Mouse (Mus musculus) limb, embryonic 14.5 days (tissue): ENCODE data around the gene Krtap4-16. TPM values are rescaled to one million over a fixed set of nuclear protein-coding genes. Genes with fewer than 3 reads are reported as not detected.

ENCODE experiments used
- polyA plus RNA-seq, 2 experiments: library from polyadenylated mRNA; depleted of rRNA in 1 of 2; stranded (reverse) in 1 of 2; unstranded in 1 of 2; fragments of >200 nt; fragmentation: Nextera tagmentation in 1 of 2; extraction: Ambion mirVana in 1 of 2; gene quantifications; 2 replicates each; pipeline versions ENCODE4 v1.2.1 to v1.2.3; 2012 to 2014

Krtap4-16 gene
- polyA plus RNA-seq, 2 experiments: not detected

Other genes with a start within 250 kb of the Krtap4-16 start
Only the 30 nearest of the 38 such genes appear.
- gene Krtap4-7, start 207.5 kb downstream of the Krtap4-16 start, polyA plus RNA-seq (2012; rRNA removed): not detected in 2 replicates
- not detected in 2 replicates for gene Krtap4-7, start 207.5 kb downstream of the Krtap4-16 start, polyA plus RNA-seq (2014; fragmentation: Nextera tagmentation; extraction: Ambion mirVana)
- not detected in 2 replicates for gene Gm11555, start 201.4 kb downstream of the Krtap4-16 start, polyA plus RNA-seq (2012; rRNA removed)
- not detected in 2 replicates for gene Gm11555, start 201.4 kb downstream of the Krtap4-16 start, polyA plus RNA-seq (2014; fragmentation: Nextera tagmentation; extraction: Ambion mirVana)
- not detected in 2 replicates for gene Gm11563, start 192.6 kb downstream of the Krtap4-16 start, polyA plus RNA-seq (2012; rRNA removed)
- not detected in 2 replicates for gene Gm11563, start 192.6 kb downstream of the Krtap4-16 start, polyA plus RNA-seq (2014; fragmentation: Nextera tagmentation; extraction: Ambion mirVana)
- not detected in 2 replicates for gene Krtap4-6, start 185.6 kb downstream of the Krtap4-16 start, polyA plus RNA-seq (2012; rRNA removed)
- gene Krtap4-6, start 185.6 kb downstream of the Krtap4-16 start, polyA plus RNA-seq (2014; fragmentation: Nextera tagmentation; extraction: Ambion mirVana): not detected in 2 replicates
- gene Gm14190, start 160.9 kb downstream of the Krtap4-16 start, polyA plus RNA-seq (2012; rRNA removed): not detected in 2 replicates
- gene Gm14190, start 160.9 kb downstream of the Krtap4-16 start, polyA plus RNA-seq (2014; fragmentation: Nextera tagmentation; extraction: Ambion mirVana): not detected in 2 replicates
- gene Gm14180, start 117.3 kb downstream of the Krtap4-16 start, polyA plus RNA-seq (2012; rRNA removed): not detected in 2 replicates
- gene Gm14180, start 117.3 kb downstream of the Krtap4-16 start, polyA plus RNA-seq (2014; fragmentation: Nextera tagmentation; extraction: Ambion mirVana): not detected in 2 replicates
- gene Gm11595, start 78.7 kb downstream of the Krtap4-16 start, polyA plus RNA-seq (2012; rRNA removed): not detected in 2 replicates
- gene Gm11595, start 78.7 kb downstream of the Krtap4-16 start, polyA plus RNA-seq (2014; fragmentation: Nextera tagmentation; extraction: Ambion mirVana): not detected in 2 replicates
- gene Krtap4-8, start 70.9 kb downstream of the Krtap4-16 start, polyA plus RNA-seq (2012; rRNA removed): not detected in 2 replicates
- gene Krtap4-8, start 70.9 kb downstream of the Krtap4-16 start, polyA plus RNA-seq (2014; fragmentation: Nextera tagmentation; extraction: Ambion mirVana): not detected in 2 replicates
- gene Krtap4-9, start 66.4 kb downstream of the Krtap4-16 start, polyA plus RNA-seq (2012; rRNA removed): not detected in 2 replicates
- not detected in 2 replicates for gene Krtap4-9, start 66.4 kb downstream of the Krtap4-16 start, polyA plus RNA-seq (2014; fragmentation: Nextera tagmentation; extraction: Ambion mirVana)
- not detected in 2 replicates for gene Gm11596, start 58.1 kb downstream of the Krtap4-16 start, polyA plus RNA-seq (2012; rRNA removed)
- not detected in 2 replicates for gene Gm11596, start 58.1 kb downstream of the Krtap4-16 start, polyA plus RNA-seq (2014; fragmentation: Nextera tagmentation; extraction: Ambion mirVana)
- gene Gm11569, start 52.7 kb downstream of the Krtap4-16 start, polyA plus RNA-seq (2012; rRNA removed): not detected in 2 replicates
- gene Gm11569, start 52.7 kb downstream of the Krtap4-16 start, polyA plus RNA-seq (2014; fragmentation: Nextera tagmentation; extraction: Ambion mirVana): not detected in 2 replicates
- not detected in 2 replicates for gene Gm11554, start 47.2 kb downstream of the Krtap4-16 start, polyA plus RNA-seq (2012; rRNA removed)
- gene Gm11554, start 47.2 kb downstream of the Krtap4-16 start, polyA plus RNA-seq (2014; fragmentation: Nextera tagmentation; extraction: Ambion mirVana): not detected in 2 replicates
- not detected in 2 replicates for gene Krtap4-13, start 41.7 kb downstream of the Krtap4-16 start, polyA plus RNA-seq (2012; rRNA removed)
- gene Krtap4-13, start 41.7 kb downstream of the Krtap4-16 start, polyA plus RNA-seq (2014; fragmentation: Nextera tagmentation; extraction: Ambion mirVana): not detected in 2 replicates
- gene Gm11564, start 35.9 kb downstream of the Krtap4-16 start, polyA plus RNA-seq (2012; rRNA removed): 0.12 TPM in 1 of 2 replicates, not detected in the other
- gene Gm11564, start 35.9 kb downstream of the Krtap4-16 start, polyA plus RNA-seq (2014; fragmentation: Nextera tagmentation; extraction: Ambion mirVana): not detected in 2 replicates
- gene 2300003K06Rik, start 13.5 kb downstream of the Krtap4-16 start, polyA plus RNA-seq (2012; rRNA removed): not detected in 2 replicates
- gene 2300003K06Rik, start 13.5 kb downstream of the Krtap4-16 start, polyA plus RNA-seq (2014; fragmentation: Nextera tagmentation; extraction: Ambion mirVana): not detected in 2 replicates
- gene Gm11568, start 6.3 kb upstream of the Krtap4-16 start, polyA plus RNA-seq (2012; rRNA removed): not detected in 2 replicates
- not detected in 2 replicates for gene Gm11568, start 6.3 kb upstream of the Krtap4-16 start, polyA plus RNA-seq (2014; fragmentation: Nextera tagmentation; extraction: Ambion mirVana)
- not detected in 2 replicates for gene Gm11559, start 12.9 kb upstream of the Krtap4-16 start, polyA plus RNA-seq (2012; rRNA removed)
- gene Gm11559, start 12.9 kb upstream of the Krtap4-16 start, polyA plus RNA-seq (2014; fragmentation: Nextera tagmentation; extraction: Ambion mirVana): not detected in 2 replicates
- not detected in 2 replicates for gene Krtap9-1, start 21.8 kb upstream of the Krtap4-16 start, polyA plus RNA-seq (2012; rRNA removed)
- gene Krtap9-1, start 21.8 kb upstream of the Krtap4-16 start, polyA plus RNA-seq (2014; fragmentation: Nextera tagmentation; extraction: Ambion mirVana): not detected in 2 replicates
- gene Gm11567, start 27.6 kb upstream of the Krtap4-16 start, polyA plus RNA-seq (2012; rRNA removed): not detected in 2 replicates
- gene Gm11567, start 27.6 kb upstream of the Krtap4-16 start, polyA plus RNA-seq (2014; fragmentation: Nextera tagmentation; extraction: Ambion mirVana): not detected in 2 replicates
- not detected in 2 replicates for gene Krtap31-1, start 56.3 kb upstream of the Krtap4-16 start, polyA plus RNA-seq (2012; rRNA removed)
- gene Krtap31-1, start 56.3 kb upstream of the Krtap4-16 start, polyA plus RNA-seq (2014; fragmentation: Nextera tagmentation; extraction: Ambion mirVana): not detected in 2 replicates
- gene Gm11565, start 63.1 kb upstream of the Krtap4-16 start, polyA plus RNA-seq (2012; rRNA removed): not detected in 2 replicates
- not detected in 2 replicates for gene Gm11565, start 63.1 kb upstream of the Krtap4-16 start, polyA plus RNA-seq (2014; fragmentation: Nextera tagmentation; extraction: Ambion mirVana)
- gene Krtap31-2, start 84.7 kb upstream of the Krtap4-16 start, polyA plus RNA-seq (2012; rRNA removed): not detected in 2 replicates
- not detected in 2 replicates for gene Krtap31-2, start 84.7 kb upstream of the Krtap4-16 start, polyA plus RNA-seq (2014; fragmentation: Nextera tagmentation; extraction: Ambion mirVana)
- not detected in 2 replicates for gene Krtap9-5, start 96.9 kb upstream of the Krtap4-16 start, polyA plus RNA-seq (2012; rRNA removed)
- not detected in 2 replicates for gene Krtap9-5, start 96.9 kb upstream of the Krtap4-16 start, polyA plus RNA-seq (2014; fragmentation: Nextera tagmentation; extraction: Ambion mirVana)
- gene Krtap29-1, start 127.4 kb upstream of the Krtap4-16 start, polyA plus RNA-seq (2012; rRNA removed): 0.09 TPM in 1 of 2 replicates, not detected in the other
- gene Krtap29-1, start 127.4 kb upstream of the Krtap4-16 start, polyA plus RNA-seq (2014; fragmentation: Nextera tagmentation; extraction: Ambion mirVana): not detected in 2 replicates
- not detected in 2 replicates for gene Krtap16-1, start 135.0 kb upstream of the Krtap4-16 start, polyA plus RNA-seq (2012; rRNA removed)
- 0.19 TPM in 1 of 2 replicates, not detected in the other for gene Krtap16-1, start 135.0 kb upstream of the Krtap4-16 start, polyA plus RNA-seq (2014; fragmentation: Nextera tagmentation; extraction: Ambion mirVana)
- 0.09 and 0.19 TPM in 2 replicates for gene Krtap17-1, start 142.4 kb upstream of the Krtap4-16 start, polyA plus RNA-seq (2012; rRNA removed)
- 0.37 TPM in 1 of 2 replicates, not detected in the other for gene Krtap17-1, start 142.4 kb upstream of the Krtap4-16 start, polyA plus RNA-seq (2014; fragmentation: Nextera tagmentation; extraction: Ambion mirVana)
- 0.08 TPM in 1 of 2 replicates, not detected in the other for gene Krt33a, start 164.6 kb upstream of the Krtap4-16 start, polyA plus RNA-seq (2012; rRNA removed)
- 0.15 and 0.29 TPM in 2 replicates for gene Krt33a, start 164.6 kb upstream of the Krtap4-16 start, polyA plus RNA-seq (2014; fragmentation: Nextera tagmentation; extraction: Ambion mirVana)
- gene Krt33b, start 178.3 kb upstream of the Krtap4-16 start, polyA plus RNA-seq (2012; rRNA removed): 0.31 and 0.41 TPM in 2 replicates
- gene Krt33b, start 178.3 kb upstream of the Krtap4-16 start, polyA plus RNA-seq (2014; fragmentation: Nextera tagmentation; extraction: Ambion mirVana): 0.17 and 0.54 TPM in 2 replicates
- gene Krt34, start 189.9 kb upstream of the Krtap4-16 start, polyA plus RNA-seq (2012; rRNA removed): not detected in 2 replicates
- 0.11 TPM in 1 of 2 replicates, not detected in the other for gene Krt34, start 189.9 kb upstream of the Krtap4-16 start, polyA plus RNA-seq (2014; fragmentation: Nextera tagmentation; extraction: Ambion mirVana)
- gene Krt31, start 198.9 kb upstream of the Krtap4-16 start, polyA plus RNA-seq (2012; rRNA removed): 0.04 and 0.13 TPM in 2 replicates
- gene Krt31, start 198.9 kb upstream of the Krtap4-16 start, polyA plus RNA-seq (2014; fragmentation: Nextera tagmentation; extraction: Ambion mirVana): 0.26 TPM in 1 of 2 replicates, not detected in the other